Comparison of ENCODE assay signal across 9 mouse cellular contexts in genomic region chr7:109561466-109562153, GRCm38 (mm10). TPM values are rescaled to one million over a fixed set of nuclear protein-coding genes. Genes with fewer than 3 reads are reported as not detected.
A peak's percentile ranks its signal among the peaks of the same experiment; 100 is the strongest.
DNase-seq lines count a peak whose midpoint lies in the region; ATAC-seq and TF ChIP-seq lines count a peak whose summit lies in the region.
"Had no signal": no experiment of that assay in that cellular context is flagged by ENCODE, and none has a peak within 500 bp of the region (broad histone marks: within the 10 kb centered on the region; RNA-seq: fewer than 3 reads in every experiment).

No protein-coding gene starts in this region.

- H3K27ac ChIP-seq in kidney, embryonic 14.5 days (ENCODE audit: low read depth, low read length) = no peak overlapping the region
- H3K27ac ChIP-seq in ES-E14 (ENCODE audit: insufficient read depth, low read depth, low read length, poor library complexity, severe bottlenecking) = no peak overlapping the region
- H3K27ac ChIP-seq in embryonic facial prominence, embryonic 14.5 days (replicated peaks; ENCODE audit: low read depth, low read length) = peak overlapping the region; percentile 49
- peak overlapping the region; percentile 97 for H3K27ac ChIP-seq in lung, embryonic 15.5 days
- H3K27ac ChIP-seq: forebrain, embryonic 15.5 days had no signal

- no peak overlapping the region for H3K9ac ChIP-seq in kidney, embryonic 14.5 days (ENCODE audit: low read depth, low read length)
- peak overlapping the region; percentile 25; the same call in 1 of the 2 replicates for H3K9ac ChIP-seq in ES-E14 (ENCODE audit: insufficient read depth, low read depth, low read length, poor library complexity, severe bottlenecking)
- H3K9ac ChIP-seq in embryonic facial prominence, embryonic 14.5 days (ENCODE audit: low read depth, low read length) = no peak overlapping the region
- H3K9ac ChIP-seq in lung, embryonic 15.5 days = no peak overlapping the region
- H3K9ac ChIP-seq: forebrain, embryonic 15.5 days had no signal

- H3K4me1 ChIP-seq in kidney, embryonic 14.5 days (ENCODE audit: control insufficient read depth, insufficient read depth, low read length) = peaks cover 21% of the 10 kb centered on the region
- H3K4me1 ChIP-seq in ES-E14 (ENCODE audit: control insufficient read depth in 2 of 2, insufficient read depth in 2 of 2, low read length in 2 of 2, poor library complexity in 1 of 2) = peaks cover 7 to 11% of the 10 kb centered on the region in 2 experiments; a peak in 2 of 4 replicates
- H3K4me1 ChIP-seq in embryonic facial prominence, embryonic 14.5 days (ENCODE audit: control insufficient read depth, insufficient read depth, low read length) = peaks cover 10% of the 10 kb centered on the region
- H3K4me1 ChIP-seq in lung, embryonic 15.5 days = peaks cover 53% of the 10 kb centered on the region

- peaks cover 4% of the 10 kb centered on the region; the same call in 1 of the 2 replicates for H3K36me3 ChIP-seq in kidney, embryonic 14.5 days (ENCODE audit: control insufficient read depth, insufficient read depth, low read length)
- no peaks in the 10 kb centered on the region for H3K36me3 ChIP-seq in ES-E14 (ENCODE audit: control insufficient read depth, insufficient read depth, low read length, poor library complexity, severe bottlenecking)
- H3K36me3 ChIP-seq in embryonic facial prominence, embryonic 14.5 days (ENCODE audit: control insufficient read depth, insufficient read depth, low read length) = peaks cover under 1% of the 10 kb centered on the region; the same call in 1 of the 2 replicates
- H3K36me3 ChIP-seq in lung, embryonic 15.5 days = no peaks in the 10 kb centered on the region; the same call in 1 of the 2 replicates
- H3K36me3 ChIP-seq: forebrain, embryonic 15.5 days had no signal

- no peak for ATAC-seq in kidney, embryonic 14.5 days (ENCODE audit: low FRiP score, low TSS enrichment)
- ATAC-seq in embryonic facial prominence, embryonic 14.5 days (ENCODE audit: low read depth) = peak; percentile 77
- ATAC-seq in lung, embryonic 15.5 days (ENCODE audit: borderline replicate concordance, extremely low read depth, low FRiP score, low TSS enrichment) = peak; percentile 91
- ATAC-seq in CD4-positive, CD25-positive, alpha-beta regulatory T cell, adult 4 months = no peak
- ATAC-seq: forebrain, embryonic 15.5 days had no signal

- H3K9me3 ChIP-seq in kidney, embryonic 14.5 days (ENCODE audit: control insufficient read depth, low read length) = no peaks in the 10 kb centered on the region
- H3K9me3 ChIP-seq in ES-E14 (ENCODE audit: control insufficient read depth, insufficient read depth, low read depth, low read length) = no peaks in the 10 kb centered on the region
- no peaks in the 10 kb centered on the region for H3K9me3 ChIP-seq in embryonic facial prominence, embryonic 14.5 days (ENCODE audit: control insufficient read depth, low read length)
- no peaks in the 10 kb centered on the region for H3K9me3 ChIP-seq in lung, embryonic 15.5 days
- H3K9me3 ChIP-seq: forebrain, embryonic 15.5 days had no signal

- in situ Hi-C loops in ES-E14 (cut with MboI; ENCODE audit: low sequenced_read_pairs in 2 of 2, unreplicated experiment in 2 of 2) = no loop called here

- 45% methylated on average over 8 of the region's 8 CpGs for WGBS in kidney, embryonic 14.5 days
- 50% methylated on average over 8 of the region's 8 CpGs for WGBS in embryonic facial prominence, embryonic 14.5 days
- 21% methylated on average over 8 of the region's 8 CpGs for WGBS in lung, embryonic 15.5 days

- peak; percentile 27 for DNase-seq in kidney, adult 9 months
- no peak for DNase-seq in ES-E14 (ENCODE audit: low read depth, low spot score)
- DNase-seq in embryonic facial prominence, embryonic 14.5 days (ENCODE audit: low spot score) = peak; percentile 80
- DNase-seq in cerebellum, adult 11-12 months = no peak
- DNase-seq in frontal cortex, postnatal 25 days (ENCODE audit: low spot score in 2 of 2) = no peak

- no peaks in the 10 kb centered on the region for H3K27me3 ChIP-seq in kidney, embryonic 14.5 days (ENCODE audit: control insufficient read depth, insufficient read depth, low read length)
- no peaks in the 10 kb centered on the region for H3K27me3 ChIP-seq in embryonic facial prominence, embryonic 14.5 days (replicated peaks; ENCODE audit: control insufficient read depth, insufficient read depth, low read length)
- no peaks in the 10 kb centered on the region for H3K27me3 ChIP-seq in lung, embryonic 15.5 days
- H3K27me3 ChIP-seq: forebrain, embryonic 15.5 days had no signal

- no peak overlapping the region for H3K4me3 ChIP-seq in kidney, embryonic 14.5 days (ENCODE audit: low read length)
- no peak overlapping the region for H3K4me3 ChIP-seq in ES-E14 (ENCODE audit: insufficient read depth in 1 of 2, low read depth in 1 of 2, low read length in 2 of 2, poor library complexity in 1 of 2, severe bottlenecking in 1 of 2)
- no peak overlapping the region for H3K4me3 ChIP-seq in embryonic facial prominence, embryonic 14.5 days (ENCODE audit: low read depth, low read length)
- no peak overlapping the region for H3K4me3 ChIP-seq in lung, embryonic 15.5 days
- H3K4me3 ChIP-seq: forebrain, embryonic 15.5 days had no signal

- no peak overlapping the region for H3K4me2 ChIP-seq in kidney, embryonic 14.5 days (replicated peaks; ENCODE audit: low read depth, low read length)
- no peak overlapping the region for H3K4me2 ChIP-seq in embryonic facial prominence, embryonic 14.5 days (ENCODE audit: low read depth, low read length)
- H3K4me2 ChIP-seq in lung, embryonic 15.5 days = peak overlapping the region; percentile 39
- H3K4me2 ChIP-seq: forebrain, embryonic 15.5 days had no signal

TF ChIP-seq in ES-E14, 5 proteins besides CTCF, POLR2A, EP300 and RAD21:
- TF ChIP-seq MAFK (IDR thresholded peaks at IDR 0.05; ENCODE audit: insufficient read depth, low read depth, low read length) = no peak
- no peak for TF ChIP-seq HCFC1 (IDR thresholded peaks at IDR 0.05; ENCODE audit: borderline replicate concordance, insufficient read depth, low read length)
- no peak for TF ChIP-seq ZC3H11A (IDR thresholded peaks at IDR 0.05; ENCODE audit: borderline replicate concordance, low read depth, low read length)
- no peak for TF ChIP-seq CHD2 (IDR thresholded peaks at IDR 0.05; ENCODE audit: low read depth, low read length)
- TF ChIP-seq ZNF384 (IDR thresholded peaks at IDR 0.05; ENCODE audit: low read depth, low read length) = no peak

RNA-seq across cellular contexts. Expression of gene Rpl27a, which starts 42.7 kb away (rescaled TPM):
- 165 and 201 TPM in 2 replicates for polyA plus RNA-seq in kidney, embryonic 14.5 days (2014; fragmentation: Nextera tagmentation; extraction: Ambion mirVana)
- total RNA-seq in ES-E14 (2012; rRNA removed) = 1,397 and 1,680 TPM in 2 replicates
- 152 and 153 TPM in 2 replicates for polyA plus RNA-seq in embryonic facial prominence, embryonic 14.5 days (2014; fragmentation: Nextera tagmentation; extraction: Ambion mirVana)
- polyA plus RNA-seq in lung, embryonic 15.5 days (2015; fragmentation: Nextera tagmentation; extraction: Ambion mirVana) = 136 and 146 TPM in 2 replicates
- 100 to 1,000 TPM; 210 to 315 TPM for polyA plus RNA-seq in CD4-positive, CD25-positive, alpha-beta regulatory T cell, adult 4 months (2017; shearing (Covaris generic))

RNA-seq across cellular contexts. Expression of gene Trim66, which starts 53.7 kb away (rescaled TPM):
- 0.04 TPM in 1 of 2 replicates, not detected in the other for polyA plus RNA-seq in kidney, embryonic 14.5 days (2014; fragmentation: Nextera tagmentation; extraction: Ambion mirVana)
- total RNA-seq in ES-E14 (2012; rRNA removed) = 0.32 and 0.62 TPM in 2 replicates
- polyA plus RNA-seq in embryonic facial prominence, embryonic 14.5 days (2014; fragmentation: Nextera tagmentation; extraction: Ambion mirVana) = 2.9 and 3.2 TPM in 2 replicates
- polyA plus RNA-seq in lung, embryonic 15.5 days (2015; fragmentation: Nextera tagmentation; extraction: Ambion mirVana) = 0.02 and 0.03 TPM in 2 replicates
- not detected for polyA plus RNA-seq in CD4-positive, CD25-positive, alpha-beta regulatory T cell, adult 4 months (2017; shearing (Covaris generic))

Comparison
In these comparisons a context has a peak if more than half of its experiments do, and no peak if none do; other contexts are left out.
1. DNase-seq: peak in kidney, adult 9 months (single experiment) and embryonic facial prominence, embryonic 14.5 days (single experiment); none in ES-E14 (single experiment), cerebellum, adult 11-12 months (single experiment) and frontal cortex, postnatal 25 days (0 of 2).
2. ATAC-seq: peak in embryonic facial prominence, embryonic 14.5 days (single experiment) and lung, embryonic 15.5 days (single experiment); none in kidney, embryonic 14.5 days (single experiment) and CD4-positive, CD25-positive, alpha-beta regulatory T cell, adult 4 months (single experiment).
3. H3K27ac ChIP-seq: peak in embryonic facial prominence, embryonic 14.5 days (single experiment) and lung, embryonic 15.5 days (single experiment); none in kidney, embryonic 14.5 days (single experiment) and ES-E14 (single experiment).